Mouse (Mus musculus) forebrain, embryonic 13.5 days (tissue): Measurements from ENCODE around the gene Kcnc3. TPM values are rescaled to one million over a fixed set of nuclear protein-coding genes. Genes with fewer than 3 reads are reported as not detected.

Experiments
- ATAC-seq: fragments of 200-750 bp; cut with Nextera tagmentation; 2 replicates; pipeline ENCODE4 v1.8.0; 2017
- H3K27ac ChIP-seq: fragments of 300-500 bp; sonication (generic); 2 replicates; pipeline ENCODE4 v1.5.1; 2015; ENCODE audit warnings: inconsistent platforms, mild to moderate bottlenecking, moderate library complexity
- H3K27me3 ChIP-seq: fragments of 300-500 bp; sonication (generic); 2 replicates; pipeline ENCODE4 v1.6.1; 2015; ENCODE audit warnings: mild to moderate bottlenecking, inconsistent platforms
- H3K36me3 ChIP-seq: fragments of 300-500 bp; sonication (generic); 2 replicates; pipeline ENCODE4 v1.6.1; 2015; ENCODE audit warnings: mild to moderate bottlenecking, inconsistent platforms; ENCODE audit not compliant: poor library complexity, severe bottlenecking
- H3K4me1 ChIP-seq: fragments of 300-500 bp; sonication (generic); 2 replicates; pipeline ENCODE4 v1.6.1; 2015; ENCODE audit warnings: inconsistent platforms
- H3K4me2 ChIP-seq: fragments of 300-500 bp; sonication (generic); 2 replicates; pipeline ENCODE4 v1.6.1; 2015; ENCODE audit warnings: inconsistent platforms, mild to moderate bottlenecking, moderate library complexity
- H3K4me3 ChIP-seq: fragments of 300-500 bp; sonication (generic); 2 replicates; pipeline ENCODE4 v1.5.1; 2015; ENCODE audit warnings: mild to moderate bottlenecking, inconsistent platforms
- H3K9ac ChIP-seq: fragments of 300-500 bp; sonication (generic); 2 replicates; pipeline ENCODE4 v1.6.1; 2015; ENCODE audit warnings: mild to moderate bottlenecking, inconsistent platforms
- H3K9me3 ChIP-seq: fragments of 300-500 bp; sonication (generic); replicated peaks from 2 replicates; pipeline ENCODE4 v1.6.1; 2016; ENCODE audit warnings: inconsistent platforms
- WGBS: fragments of 180-500 bp; shearing (Covaris S2); methylation state at CpG from one replicate; pipeline ENCODE4 v1.1.7; 2015; 5-methylcytosine and 5-hydroxymethylcytosine counted together
- polyA plus RNA-seq: library from polyadenylated mRNA; unstranded; fragments of >200 nt; fragmentation: Nextera tagmentation; extraction: Ambion mirVana; gene quantifications from 2 replicates; pipeline ENCODE4 v1.2.1, GENCODE M21; 2015

The Kcnc3 gene
- polyA plus RNA-seq, 1 experiment from 2014 or later = 2.4 TPM

DNA sequence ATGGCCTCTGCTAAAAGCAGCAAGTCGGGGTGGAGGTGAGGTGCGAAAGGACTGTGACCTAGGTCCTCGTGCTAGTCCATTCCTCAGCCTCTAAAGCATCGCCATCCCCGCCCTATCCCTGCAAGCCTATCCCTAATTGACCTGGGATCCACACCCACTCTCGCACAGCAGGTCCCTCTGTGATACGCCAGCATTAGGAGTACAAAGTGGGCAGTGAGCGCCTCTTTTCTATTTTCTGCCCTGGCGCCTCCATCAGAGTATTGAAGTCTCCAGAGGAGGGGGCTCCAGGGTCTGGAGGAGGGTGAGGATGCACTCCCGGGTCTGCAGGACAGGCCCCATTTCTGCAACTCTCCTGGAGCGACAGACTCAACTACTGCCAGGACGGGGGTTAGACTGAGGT is 2.1 kb upstream of the Kcnc3 start:
- WGBS = 7% methylated on average over 12 of the region's 12 CpGs
- peak overlapping the region; percentile 68 for H3K9ac ChIP-seq
- H3K4me1 ChIP-seq = peaks cover 57% of the 10 kb centered on the region
- H3K27me3 ChIP-seq = peaks cover 53% of the 10 kb centered on the region
- no peaks in the 10 kb centered on the region for H3K9me3 ChIP-seq
- peak overlapping the region; percentile 62 for H3K4me3 ChIP-seq
- H3K36me3 ChIP-seq = no peaks in the 10 kb centered on the region
- no peak for ATAC-seq
- H3K27ac ChIP-seq = no peak overlapping the region
- H3K4me2 ChIP-seq = peak overlapping the region; percentile 99

DNA sequence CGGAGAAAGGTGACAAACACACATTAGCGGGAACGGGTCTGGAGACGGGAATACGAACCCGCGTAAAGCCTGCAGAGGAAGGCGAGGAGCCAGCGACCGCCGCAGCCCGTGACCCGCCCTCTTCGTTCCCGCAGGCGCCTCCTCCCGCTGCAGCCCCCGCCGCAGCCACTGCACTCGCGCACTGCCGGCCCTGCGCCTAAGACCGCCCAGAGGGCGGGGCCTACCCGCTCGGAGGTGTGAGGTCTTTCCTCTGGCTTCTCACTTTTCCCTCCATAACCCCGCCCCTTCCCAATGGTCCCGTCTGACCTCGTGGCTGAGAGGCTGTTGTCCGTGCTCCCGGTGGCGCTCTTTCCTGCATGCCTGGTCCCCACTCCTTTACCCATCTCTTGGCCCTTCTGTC is 1.3 kb upstream of the Kcnc3 start:
- Histone ChIP-seq H3K36me3 (no peaks in the 10 kb centered on the region), H3K9ac (peak overlapping the region; percentile 68), H3K27ac (no peak overlapping the region), H3K27me3 (peaks cover 57% of the 10 kb centered on the region), H3K4me3 (peak overlapping the region; percentile 62), H3K4me2 (peak overlapping the region; percentile 99), H3K4me1 (peaks cover 65% of the 10 kb centered on the region), H3K9me3 (no peaks in the 10 kb centered on the region)
- 0 out of 2 replicates have a peak, but pooled peaks have one; percentile 13 for ATAC-seq
- WGBS = 0% methylated on average over 30 of the region's 33 CpGs

DNA sequence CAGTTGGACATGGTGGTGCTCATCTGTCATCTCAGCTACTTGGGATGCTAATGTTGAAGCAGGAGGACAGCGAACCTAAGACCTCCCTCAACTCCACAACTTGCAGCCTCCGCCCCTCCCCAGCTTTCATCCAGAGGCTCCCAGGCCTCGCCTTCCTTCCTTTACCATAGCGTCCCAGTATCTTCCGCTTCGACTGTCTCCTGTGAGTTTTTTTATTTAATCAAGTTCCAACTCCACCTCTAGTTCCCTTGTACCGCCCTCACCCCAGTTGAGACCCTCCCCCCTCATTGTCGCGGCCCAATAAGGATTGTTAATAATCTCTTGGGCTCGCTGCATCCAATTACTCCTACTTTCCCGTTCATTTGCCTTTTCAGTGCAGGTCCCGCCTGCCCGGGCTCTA is 518 bp upstream of the Kcnc3 start:
- ATAC-seq = no peak; the same call in 1 of the 2 replicates

DNA sequence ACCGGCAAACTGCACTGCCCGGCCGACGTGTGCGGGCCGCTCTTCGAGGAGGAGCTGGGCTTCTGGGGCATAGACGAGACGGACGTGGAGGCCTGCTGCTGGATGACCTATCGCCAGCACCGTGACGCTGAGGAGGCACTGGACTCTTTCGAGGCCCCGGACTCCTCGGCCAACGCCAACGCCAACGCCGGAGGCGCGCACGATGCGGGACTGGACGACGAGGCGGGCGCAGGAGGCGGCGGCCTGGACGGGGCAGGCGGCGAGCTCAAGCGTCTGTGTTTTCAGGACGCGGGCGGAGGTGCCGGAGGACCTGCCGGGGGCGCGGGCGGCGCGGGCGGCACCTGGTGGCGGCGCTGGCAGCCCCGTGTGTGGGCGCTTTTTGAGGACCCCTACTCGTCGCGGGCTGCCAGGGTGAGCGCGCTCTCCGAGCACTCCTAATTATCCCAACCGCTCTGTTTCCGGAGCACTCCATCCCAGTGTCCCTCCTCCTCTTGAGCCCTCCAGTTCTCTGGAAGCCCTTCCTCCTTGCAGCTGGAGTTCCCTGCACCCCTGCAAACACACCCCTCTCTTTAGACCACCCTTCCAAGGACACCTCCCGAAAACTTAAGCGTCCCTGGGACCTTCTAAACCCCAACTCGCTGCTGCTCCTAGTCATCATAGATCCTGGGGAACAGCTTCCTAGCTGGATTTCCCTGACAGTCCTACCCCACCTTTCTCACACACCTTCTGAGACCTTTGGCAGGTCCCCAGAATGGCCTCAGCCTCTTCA is 1.1 kb downstream of the Kcnc3 start:
- peak overlapping the region; percentile 72 for H3K9ac ChIP-seq
- H3K4me3 ChIP-seq = peak overlapping the region; percentile 62
- under 1% methylated on average over 58 of the region's 60 CpGs for WGBS
- peak overlapping the region; percentile 99 for H3K4me2 ChIP-seq
- H3K36me3 ChIP-seq = no peaks in the 10 kb centered on the region; the same call in 1 of the 2 replicates
- peaks cover 53% of the 10 kb centered on the region for H3K27me3 ChIP-seq
- no peak overlapping the region for H3K27ac ChIP-seq
- H3K9me3 ChIP-seq = no peaks in the 10 kb centered on the region
- H3K4me1 ChIP-seq = peaks cover 74% of the 10 kb centered on the region
- ATAC-seq = no peak

More for the DNA sequence above, 518 bp upstream of the Kcnc3 start:
- Histone ChIP-seq H3K4me2 (peak overlapping the region; percentile 99), H3K27ac (peak overlapping the region; percentile 57; the same call in 1 of the 2 replicates), H3K9ac (no peak overlapping the region), H3K9me3 (no peaks in the 10 kb centered on the region), H3K4me3 (peak overlapping the region; percentile 62), H3K27me3 (peaks cover 57% of the 10 kb centered on the region), H3K36me3 (no peaks in the 10 kb centered on the region), H3K4me1 (peaks cover 73% of the 10 kb centered on the region)
- 1% methylated on average over 13 of the region's 13 CpGs for WGBS

DNA sequence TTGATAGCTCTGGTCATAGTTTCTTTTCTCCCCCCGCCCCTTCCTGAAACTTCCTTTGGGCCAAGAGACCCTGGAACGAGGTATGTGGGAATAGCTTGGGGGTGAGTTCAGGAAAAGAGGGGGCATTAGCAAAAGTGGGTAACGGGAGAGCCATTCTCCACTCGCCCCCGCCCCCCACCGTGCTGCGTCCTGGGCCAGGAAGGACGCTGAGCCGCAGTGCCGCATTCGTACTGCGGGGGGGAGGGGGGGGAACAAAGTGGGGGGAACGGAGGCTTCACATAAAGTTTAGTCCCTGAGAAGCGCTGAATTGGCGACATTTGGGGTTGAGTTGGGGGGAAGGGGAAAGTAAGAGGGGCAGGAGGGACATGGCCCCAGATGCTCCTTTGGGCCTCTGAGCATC is 2.6 kb downstream of the Kcnc3 start:
- H3K27ac ChIP-seq = no peak overlapping the region
- ATAC-seq = no peak
- peaks cover 63% of the 10 kb centered on the region for H3K4me1 ChIP-seq
- no peaks in the 10 kb centered on the region for H3K9me3 ChIP-seq
- H3K36me3 ChIP-seq = no peaks in the 10 kb centered on the region; the same call in 1 of the 2 replicates
- WGBS = 2% methylated on average over 15 of the region's 15 CpGs
- H3K4me2 ChIP-seq = peak overlapping the region; percentile 67
- H3K4me3 ChIP-seq = peak overlapping the region; percentile 45; the same call in 1 of the 2 replicates
- H3K27me3 ChIP-seq = peaks cover 43% of the 10 kb centered on the region
- no peak overlapping the region for H3K9ac ChIP-seq

DNA sequence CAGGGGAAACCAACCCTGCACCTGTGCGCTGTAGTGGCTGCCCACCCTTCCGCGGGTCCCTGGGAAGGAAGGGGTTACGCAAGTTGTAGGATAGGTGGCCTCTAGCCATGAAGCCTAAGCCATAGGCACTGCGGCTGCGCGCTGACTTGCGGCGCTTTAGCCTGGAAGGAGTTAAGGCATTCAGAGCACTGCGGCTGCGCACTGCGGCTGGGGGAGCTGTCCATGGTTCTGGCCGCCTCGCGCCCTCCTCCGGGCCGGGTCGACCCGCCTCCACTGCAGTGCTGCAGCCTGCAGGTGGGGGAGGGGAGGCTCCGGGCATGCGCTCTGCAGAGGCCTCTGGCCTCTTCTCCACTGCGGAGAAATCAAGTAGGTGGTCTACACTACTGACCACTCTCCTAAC is 3.3 kb downstream of the Kcnc3 start:
- Histone ChIP-seq H3K27ac (peak overlapping the region; percentile 75), H3K27me3 (peaks cover 37% of the 10 kb centered on the region), H3K9me3 (no peaks in the 10 kb centered on the region), H3K4me3 (peak overlapping the region; percentile 45), H3K36me3 (no peaks in the 10 kb centered on the region; the same call in 1 of the 2 replicates), H3K4me1 (peaks cover 56% of the 10 kb centered on the region), H3K9ac (peak overlapping the region; percentile 70), H3K4me2 (peak overlapping the region; percentile 67)
- peak; percentile 37 for ATAC-seq
- 0% methylated on average over 13 of the region's 22 CpGs for WGBS

DNA sequence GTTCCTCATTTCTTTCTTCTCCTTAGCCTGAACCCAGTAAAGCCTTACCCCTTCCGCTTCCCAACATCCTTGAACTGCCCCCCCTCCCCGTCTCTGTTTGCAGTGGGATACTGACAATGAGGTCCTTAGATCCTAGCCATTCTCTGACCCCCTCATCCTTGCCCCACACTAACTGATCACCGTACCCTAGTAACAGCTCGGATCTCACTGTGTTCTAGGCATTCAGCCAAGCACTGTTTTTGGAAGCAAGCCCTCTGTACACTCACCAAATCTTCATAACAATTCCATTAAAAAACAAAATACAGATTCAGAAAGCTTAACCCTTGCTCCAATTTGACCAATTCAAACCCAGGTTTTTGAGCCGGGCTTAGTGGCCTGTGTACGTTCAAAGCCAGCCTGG is 3.8 kb downstream of the Kcnc3 start:
- Histone ChIP-seq H3K4me1 (peaks cover 51% of the 10 kb centered on the region), H3K27ac (peak overlapping the region; percentile 75), H3K9ac (peak overlapping the region; percentile 70), H3K4me2 (peak overlapping the region; percentile 67), H3K4me3 (peak overlapping the region; percentile 45), H3K9me3 (no peaks in the 10 kb centered on the region), H3K27me3 (peaks cover 34% of the 10 kb centered on the region), H3K36me3 (no peaks in the 10 kb centered on the region; the same call in 1 of the 2 replicates)
- WGBS = 33% methylated on average over 6 of the region's 6 CpGs
- no peak; the same call in 1 of the 2 replicates for ATAC-seq

DNA sequence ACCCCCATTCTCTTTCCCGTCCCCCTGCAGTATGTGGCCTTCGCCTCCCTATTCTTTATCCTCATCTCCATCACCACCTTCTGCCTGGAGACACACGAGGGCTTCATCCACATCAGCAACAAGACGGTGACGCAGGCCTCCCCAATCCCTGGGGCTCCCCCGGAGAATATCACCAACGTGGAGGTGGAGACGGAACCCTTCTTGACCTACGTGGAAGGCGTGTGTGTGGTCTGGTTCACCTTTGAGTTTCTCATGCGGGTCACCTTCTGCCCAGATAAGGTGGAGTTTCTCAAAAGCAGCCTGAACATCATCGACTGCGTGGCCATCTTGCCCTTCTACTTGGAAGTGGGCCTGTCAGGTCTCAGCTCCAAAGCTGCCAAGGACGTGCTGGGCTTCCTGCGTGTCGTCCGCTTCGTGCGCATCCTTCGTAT is 4.7 kb downstream of the Kcnc3 start:
- 94% methylated on average over 20 of the region's 20 CpGs for WGBS
- peaks cover 42% of the 10 kb centered on the region for H3K4me1 ChIP-seq
- no peak overlapping the region for H3K9ac ChIP-seq
- H3K27me3 ChIP-seq = peaks cover 33% of the 10 kb centered on the region
- H3K9me3 ChIP-seq = no peaks in the 10 kb centered on the region
- no peak overlapping the region for H3K27ac ChIP-seq
- H3K36me3 ChIP-seq = no peaks in the 10 kb centered on the region; the same call in 1 of the 2 replicates
- ATAC-seq = no peak
- H3K4me3 ChIP-seq = no peak overlapping the region
- no peak overlapping the region for H3K4me2 ChIP-seq

DNA sequence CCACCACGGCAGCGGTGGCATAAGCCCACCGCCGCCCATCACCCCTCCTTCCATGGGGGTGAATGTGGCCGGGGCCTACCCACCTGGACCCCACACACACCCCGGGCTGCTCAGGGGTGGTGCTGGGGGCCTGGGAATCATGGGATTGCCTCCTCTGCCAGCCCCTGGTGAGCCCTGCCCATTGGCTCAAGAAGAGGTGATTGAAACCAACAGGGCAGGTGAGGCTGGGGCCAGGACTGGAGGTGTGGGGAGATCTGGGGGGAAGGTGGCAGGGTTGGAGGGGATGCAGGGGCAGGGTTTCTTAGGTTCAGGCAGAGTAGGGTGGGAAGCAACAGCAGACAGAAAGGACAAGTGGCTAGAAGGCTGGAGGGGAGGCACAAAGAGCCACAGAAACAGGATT is 5.6 kb downstream of the Kcnc3 start:
- Histone ChIP-seq H3K36me3 (no peaks in the 10 kb centered on the region; the same call in 1 of the 2 replicates), H3K4me1 (peaks cover 38% of the 10 kb centered on the region), H3K4me2 (no peak overlapping the region), H3K27me3 (peaks cover 40% of the 10 kb centered on the region), H3K4me3 (no peak overlapping the region), H3K9me3 (no peaks in the 10 kb centered on the region), H3K9ac (no peak overlapping the region), H3K27ac (no peak overlapping the region)
- WGBS = 93% methylated on average over 6 of the region's 6 CpGs
- ATAC-seq = no peak

DNA sequence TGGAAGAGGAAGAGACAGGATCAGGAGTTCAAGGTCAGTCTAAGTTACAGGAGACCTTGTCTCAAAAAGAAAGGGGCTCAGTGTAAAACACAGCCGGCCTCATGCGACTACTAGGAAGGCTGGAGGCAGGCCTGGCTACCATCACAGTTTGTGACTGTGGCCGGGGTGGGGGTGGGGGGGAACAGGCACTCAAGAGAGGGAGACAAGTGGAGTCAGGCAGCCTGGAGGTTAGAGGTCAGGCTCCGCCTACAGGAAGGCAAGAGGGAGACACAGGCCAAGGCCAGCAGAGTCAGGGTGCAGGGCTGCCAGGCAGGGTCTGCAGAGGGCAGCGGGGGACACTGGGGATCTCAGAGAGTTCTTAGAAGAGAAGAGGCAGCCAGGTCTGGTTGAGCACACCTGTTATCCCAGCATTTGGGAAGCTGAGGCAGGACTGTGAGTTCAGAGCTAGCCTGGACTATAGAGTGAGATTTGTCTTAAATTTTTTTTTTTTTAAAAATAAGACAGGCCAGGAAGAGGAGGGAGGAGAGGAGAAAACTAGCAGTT is 6.6 kb downstream of the Kcnc3 start:
- H3K4me1 ChIP-seq = peaks cover 32% of the 10 kb centered on the region
- peaks cover 40% of the 10 kb centered on the region for H3K27me3 ChIP-seq
- no peak for ATAC-seq
- H3K9me3 ChIP-seq = no peaks in the 10 kb centered on the region
- H3K4me3 ChIP-seq = no peak overlapping the region
- WGBS = 70% methylated on average over 5 of the region's 5 CpGs
- no peak overlapping the region for H3K9ac ChIP-seq
- H3K36me3 ChIP-seq = no peaks in the 10 kb centered on the region; the same call in 1 of the 2 replicates
- no peak overlapping the region for H3K4me2 ChIP-seq
- no peak overlapping the region for H3K27ac ChIP-seq

DNA sequence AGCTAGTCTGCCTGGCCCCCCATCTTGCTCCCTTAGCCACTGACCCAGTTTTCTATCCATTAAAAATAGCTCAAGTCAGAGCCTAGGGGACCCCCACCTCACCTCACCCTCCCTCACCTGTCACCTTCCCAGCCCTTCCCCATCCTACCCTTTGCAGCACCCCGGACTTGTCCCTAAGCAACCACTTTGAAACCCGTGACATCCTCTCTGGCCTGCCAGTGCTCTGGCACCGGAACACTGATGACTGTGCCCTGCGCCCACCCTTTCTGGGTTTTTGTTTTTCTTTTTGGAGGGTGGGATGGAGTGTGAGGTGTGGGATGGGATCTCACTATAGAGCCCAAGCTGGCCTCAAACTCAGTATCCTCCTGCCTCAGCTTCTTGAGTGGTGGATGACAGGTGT is 7.2 kb downstream of the Kcnc3 start:
- 95% methylated on average over 4 of the region's 4 CpGs for WGBS
- H3K9ac ChIP-seq = no peak overlapping the region
- H3K27me3 ChIP-seq = peaks cover 40% of the 10 kb centered on the region
- ATAC-seq = no peak
- no peaks in the 10 kb centered on the region for H3K9me3 ChIP-seq
- H3K36me3 ChIP-seq = no peaks in the 10 kb centered on the region; the same call in 1 of the 2 replicates
- peaks cover 33% of the 10 kb centered on the region for H3K4me1 ChIP-seq
- no peak overlapping the region for H3K4me2 ChIP-seq
- no peak overlapping the region for H3K27ac ChIP-seq
- H3K4me3 ChIP-seq = no peak overlapping the region

DNA sequence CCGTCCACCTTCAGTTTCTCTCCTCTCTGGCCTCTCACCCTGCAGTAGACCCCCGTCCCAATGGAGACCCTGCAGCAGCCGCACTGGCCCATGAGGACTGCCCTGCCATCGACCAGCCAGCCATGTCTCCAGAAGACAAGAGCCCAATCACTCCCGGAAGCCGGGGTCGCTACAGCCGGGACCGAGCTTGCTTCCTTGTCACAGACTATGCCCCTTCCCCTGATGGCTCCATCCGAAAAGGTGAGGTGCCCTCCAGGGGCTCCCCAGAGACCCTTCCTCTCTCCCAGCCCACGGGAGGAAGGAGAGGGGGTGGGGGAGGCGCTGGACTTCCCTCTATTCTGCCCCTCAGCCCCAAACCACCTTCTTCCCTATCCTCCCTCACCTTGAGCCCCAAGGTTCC is 7.9 kb downstream of the Kcnc3 start:
- no peaks in the 10 kb centered on the region for H3K9me3 ChIP-seq
- H3K4me2 ChIP-seq = no peak overlapping the region
- peaks cover 33% of the 10 kb centered on the region for H3K4me1 ChIP-seq
- H3K27ac ChIP-seq = no peak overlapping the region
- no peak for ATAC-seq
- no peak overlapping the region for H3K4me3 ChIP-seq
- H3K27me3 ChIP-seq = peaks cover 40% of the 10 kb centered on the region
- no peak overlapping the region for H3K9ac ChIP-seq
- 88% methylated on average over 11 of the region's 12 CpGs for WGBS
- no peaks in the 10 kb centered on the region; the same call in 1 of the 2 replicates for H3K36me3 ChIP-seq
